Mouse (Mus musculus) ES-Bruce4 (cell line): Measurements from ENCODE around the gene Zdhhc5. TPM values are rescaled to one million over a fixed set of nuclear protein-coding genes. Genes with fewer than 3 reads are reported as not detected.

Source experiments
- H3K27ac ChIP-seq: 2 replicates; pipeline ENCODE4 v1.5.1; 2012; ENCODE audit warnings: low read length, inconsistent platforms; ENCODE audit not compliant: insufficient read depth
- H3K27me3 ChIP-seq: 2 replicates; pipeline ENCODE4 v1.6.1; 2012; ENCODE audit warnings: mild to moderate bottlenecking, low read length, inconsistent platforms; ENCODE audit not compliant: control insufficient read depth, poor library complexity, insufficient read depth, severe bottlenecking
- H3K36me3 ChIP-seq: 2 replicates; pipeline ENCODE4 v1.6.1; 2012; ENCODE audit warnings: inconsistent platforms, mild to moderate bottlenecking, low read length, moderate library complexity; ENCODE audit not compliant: control insufficient read depth, poor library complexity, insufficient read depth, severe bottlenecking
- H3K4me1 ChIP-seq: one replicate; pipeline ENCODE4 v1.8.1; 2011; ENCODE audit warnings: low read length; ENCODE audit not compliant: control insufficient read depth, insufficient read depth
- H3K4me3 ChIP-seq: 2 replicates; pipeline ENCODE4 v1.5.1; 2011; ENCODE audit warnings: low read depth, mild to moderate bottlenecking, low read length
- H3K9ac ChIP-seq: 2 replicates; pipeline ENCODE4 v1.6.1; 2012; ENCODE audit warnings: low read depth, mild to moderate bottlenecking, inconsistent platforms; ENCODE audit not compliant: poor library complexity, severe bottlenecking
- H3K9me3 ChIP-seq: replicated peaks from 2 replicates; pipeline ENCODE4 v1.6.1; 2012; ENCODE audit warnings: mild to moderate bottlenecking, low read length, inconsistent platforms; ENCODE audit not compliant: control insufficient read depth, poor library complexity, insufficient read depth, severe bottlenecking
- CTCF ChIP-seq: IDR thresholded peaks from one replicate; pipeline ENCODE4 v1.8.1; 2011; ENCODE audit warnings: low read depth, low read length
- EP300 ChIP-seq: IDR thresholded peaks from 2 replicates; pipeline ENCODE4 v1.6.1; 2011; ENCODE audit warnings: low read depth, low read length; ENCODE audit not compliant: insufficient read depth
- POLR2A ChIP-seq: IDR thresholded peaks from one replicate; pipeline ENCODE4 v1.8.1; 2011; ENCODE audit warnings: low read length; ENCODE audit not compliant: insufficient read depth
- polyA plus RNA-seq: library from polyadenylated mRNA; stranded (reverse); fragments of >200 nt; gene quantifications from 2 replicates; pipeline ENCODE4 v1.2.4, GENCODE M21; 2011; ENCODE audit warnings: low read depth; ENCODE audit not compliant: missing spikeins, insufficient read depth, insufficient read length

The Zdhhc5 gene
- polyA plus RNA-seq, 1 experiment, result 42.4 TPM

DNA sequence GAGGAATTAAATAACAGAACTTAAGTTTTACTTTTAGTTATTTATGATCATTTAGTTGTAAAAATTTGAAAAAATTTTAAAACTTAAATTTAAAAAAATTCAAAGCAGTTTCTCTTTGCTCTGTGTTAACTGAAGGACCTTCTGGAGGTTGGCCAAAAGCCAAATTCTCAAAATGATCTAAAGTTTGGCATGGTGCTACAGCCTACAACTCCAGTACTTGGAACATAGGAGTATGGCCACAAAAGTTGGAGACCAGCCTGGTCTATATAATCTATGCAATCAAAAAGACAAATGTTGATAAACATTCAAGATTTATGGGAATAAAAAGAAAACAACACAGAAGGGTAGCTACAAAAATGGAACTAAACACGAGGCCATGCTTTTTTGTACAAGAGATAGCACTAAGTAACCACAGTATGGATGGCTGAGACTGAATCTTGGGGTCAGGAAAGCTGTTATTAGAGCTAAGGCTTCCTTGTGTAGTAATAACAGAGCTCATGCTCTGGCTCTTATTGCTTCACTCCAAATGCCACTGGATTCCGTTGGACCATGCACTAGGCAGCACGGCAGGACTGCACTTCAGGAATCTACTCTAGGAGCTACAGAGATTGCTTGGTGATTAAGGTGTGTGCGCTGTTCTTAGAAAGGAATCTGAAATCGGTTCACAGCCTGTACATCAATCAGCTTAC lies 19.8 kb downstream of the Zdhhc5 start:
- Histone ChIP-seq H3K4me3 (no peak overlapping the region), H3K9ac (no peak overlapping the region), H3K4me1 (no peaks in the 10 kb centered on the region), H3K36me3 (peaks cover 33% of the 10 kb centered on the region), H3K27ac (no peak overlapping the region), H3K9me3 (no peaks in the 10 kb centered on the region), H3K27me3 (no peaks in the 10 kb centered on the region)
- no peak for TF ChIP-seq POLR2A
- no peak for TF ChIP-seq CTCF
- TF ChIP-seq EP300, result no peak

DNA sequence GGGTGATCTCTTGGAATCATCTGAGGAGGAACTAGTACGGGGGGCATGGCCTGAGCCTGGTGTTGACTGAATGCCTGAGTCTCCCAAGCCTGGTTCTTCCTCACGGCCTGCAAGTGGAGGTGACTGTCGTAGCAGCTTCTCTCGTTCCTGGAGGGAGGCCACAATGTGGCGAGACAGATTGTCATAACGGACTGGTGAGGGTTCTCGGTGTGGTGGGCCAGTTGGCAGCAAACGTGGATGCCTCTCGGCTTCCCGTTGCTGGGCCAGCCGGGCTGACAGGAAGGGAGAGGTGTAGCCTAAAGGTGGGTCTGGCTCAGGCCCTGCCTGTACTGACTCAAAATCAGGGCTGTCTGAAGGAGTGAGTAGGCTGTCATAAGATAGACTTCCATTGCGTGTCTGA lies 24.9 kb downstream of the Zdhhc5 start:
- H3K27ac ChIP-seq, result no peak overlapping the region
- no peaks in the 10 kb centered on the region; the same call in 1 of the 2 replicates for H3K9me3 ChIP-seq
- TF ChIP-seq EP300 (no peak), CTCF (no peak), POLR2A (no peak)
- no peaks in the 10 kb centered on the region for H3K4me1 ChIP-seq
- H3K4me3 ChIP-seq, result no peak overlapping the region
- peaks cover 66% of the 10 kb centered on the region for H3K36me3 ChIP-seq
- H3K27me3 ChIP-seq, result no peaks in the 10 kb centered on the region
- no peak overlapping the region for H3K9ac ChIP-seq

DNA sequence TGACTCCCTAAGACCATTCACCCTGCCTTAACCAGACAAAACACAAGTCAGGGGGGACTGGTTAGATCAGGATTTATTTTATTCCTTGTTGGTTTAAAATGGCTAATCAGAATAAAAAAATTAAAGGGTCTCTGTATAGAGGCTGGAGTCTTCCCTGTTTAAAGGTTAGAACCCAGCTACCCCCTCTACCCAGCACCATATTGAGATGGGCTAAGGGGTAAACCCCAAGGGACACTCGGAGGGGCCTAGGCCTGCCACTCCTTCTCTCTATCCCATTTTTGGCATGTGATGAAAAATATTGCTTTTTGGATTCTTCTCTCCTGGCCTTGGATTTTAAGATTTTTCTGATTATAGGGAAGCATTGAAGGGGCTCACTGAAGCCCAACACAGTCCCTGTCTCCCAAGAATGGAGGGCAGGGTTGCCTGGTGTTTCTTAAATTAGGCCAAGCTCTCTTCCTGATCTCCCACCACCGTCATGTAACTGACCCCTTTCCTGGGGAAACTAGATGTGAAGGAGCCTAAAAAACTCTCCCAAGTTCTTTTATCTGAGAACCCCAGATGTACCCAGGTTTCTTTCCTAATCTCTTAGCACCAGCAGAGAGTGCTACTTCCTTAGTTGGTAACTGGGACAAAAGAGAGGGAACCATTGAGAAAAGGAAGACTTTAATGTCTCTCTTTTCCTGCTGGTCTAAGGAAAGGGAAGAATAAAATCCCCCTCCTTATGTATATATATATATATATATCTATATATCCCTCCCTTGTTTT lies 26.7 kb downstream of the Zdhhc5 start:
- H3K4me1 ChIP-seq, result no peaks in the 10 kb centered on the region
- H3K9me3 ChIP-seq, result no peaks in the 10 kb centered on the region; the same call in 1 of the 2 replicates
- TF ChIP-seq CTCF (no peak), EP300 (no peak), POLR2A (no peak)
- no peak overlapping the region for H3K4me3 ChIP-seq
- H3K27me3 ChIP-seq, result no peaks in the 10 kb centered on the region
- no peak overlapping the region for H3K27ac ChIP-seq
- H3K9ac ChIP-seq, result no peak overlapping the region
- peaks cover 61% of the 10 kb centered on the region for H3K36me3 ChIP-seq

DNA sequence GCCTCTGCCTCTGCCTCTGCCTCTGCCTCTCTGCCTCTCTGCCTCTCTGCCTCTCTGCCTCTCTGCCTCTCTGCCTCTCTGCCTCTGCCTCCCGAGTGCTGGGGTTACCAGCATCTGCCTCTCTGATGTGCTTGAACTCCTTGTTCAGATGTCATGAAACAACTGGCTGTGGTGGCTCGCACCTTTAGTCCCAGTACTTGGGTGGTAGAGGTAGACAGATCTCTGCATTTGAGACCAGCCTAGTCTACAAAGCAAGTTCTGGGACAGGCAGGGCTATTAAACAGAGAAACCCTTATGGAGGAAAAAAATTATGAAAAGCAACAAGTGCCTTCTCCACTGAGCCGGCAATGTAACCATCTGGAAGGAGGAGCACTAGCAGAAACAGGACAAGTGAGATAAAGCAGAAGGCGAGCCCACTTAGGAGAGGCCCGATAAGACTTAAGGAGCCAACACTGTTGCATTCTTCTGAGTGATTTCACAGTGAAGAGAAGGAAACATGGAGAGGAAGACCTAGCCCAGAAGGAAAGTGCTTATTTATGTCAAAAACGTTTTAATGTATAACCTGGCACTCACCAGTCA lies 32.3 kb downstream of the Zdhhc5 start:
- H3K27me3 ChIP-seq, result no peaks in the 10 kb centered on the region
- H3K9me3 ChIP-seq, result no peaks in the 10 kb centered on the region; the same call in 1 of the 2 replicates
- H3K9ac ChIP-seq, result no peak overlapping the region
- H3K27ac ChIP-seq, result no peak overlapping the region
- no peaks in the 10 kb centered on the region for H3K4me1 ChIP-seq
- H3K4me3 ChIP-seq, result no peak overlapping the region
- H3K36me3 ChIP-seq, result peaks cover 34% of the 10 kb centered on the region
- TF ChIP-seq CTCF, result no peak

DNA sequence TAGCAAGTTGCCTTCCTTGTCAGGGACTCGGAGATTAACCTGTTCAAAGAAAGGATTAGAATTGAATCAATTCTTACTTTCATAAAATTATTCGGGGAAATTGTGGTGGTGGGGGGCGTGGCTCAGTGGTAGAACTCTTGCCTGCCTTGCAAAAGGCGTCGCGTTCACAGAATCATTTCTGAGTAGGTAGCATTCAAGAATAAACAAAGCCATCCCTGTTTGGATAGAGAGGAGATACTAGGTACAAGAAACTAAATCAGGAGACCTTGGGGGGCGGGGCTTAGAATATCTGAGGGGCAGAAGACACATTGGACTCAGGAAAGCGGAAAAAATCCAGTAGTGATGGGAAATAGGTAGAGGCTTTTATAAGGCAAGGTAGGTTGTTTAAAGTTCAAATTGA lies 36.0 kb downstream of the Zdhhc5 start, which contains the start of gene Tmx2:
Gene Tmx2 (minus strand): TSS at position 125 of the 400 bp plus-strand sequence.
- no peaks in the 10 kb centered on the region for H3K4me1 ChIP-seq
- H3K36me3 ChIP-seq, result peaks cover 34% of the 10 kb centered on the region
- H3K27me3 ChIP-seq, result no peaks in the 10 kb centered on the region
- H3K27ac ChIP-seq, result no peak within 1 kb of the TSS
- peak within 1 kb of the TSS; percentile 85 for H3K9ac ChIP-seq
- H3K9me3 ChIP-seq, result no peaks in the 10 kb centered on the region
- TF ChIP-seq CTCF (no peak), EP300 (no peak), POLR2A (no peak)
- peak within 1 kb of the TSS; percentile 98 for H3K4me3 ChIP-seq
